Mouse (Mus musculus) ES-Bruce4 (cell line): ENCODE measurements at regions not wholly inside any gene's neighbourhood (a gene's known extent, or its start where the extent isn't known, plus 50 kb on each side); places are given as distances from the start of the nearest gene placed in this dataset.

ENCODE experiments used
- H3K27ac ChIP-seq: 2 replicates; pipeline ENCODE4 v1.5.1; 2012; ENCODE audit warnings: low read length, inconsistent platforms; ENCODE audit not compliant: insufficient read depth
- H3K27me3 ChIP-seq: 2 replicates; pipeline ENCODE4 v1.6.1; 2012; ENCODE audit warnings: mild to moderate bottlenecking, low read length, inconsistent platforms; ENCODE audit not compliant: control insufficient read depth, poor library complexity, insufficient read depth, severe bottlenecking
- H3K36me3 ChIP-seq: 2 replicates; pipeline ENCODE4 v1.6.1; 2012; ENCODE audit warnings: inconsistent platforms, mild to moderate bottlenecking, low read length, moderate library complexity; ENCODE audit not compliant: control insufficient read depth, poor library complexity, insufficient read depth, severe bottlenecking
- H3K4me1 ChIP-seq: one replicate; pipeline ENCODE4 v1.8.1; 2011; ENCODE audit warnings: low read length; ENCODE audit not compliant: control insufficient read depth, insufficient read depth
- H3K4me3 ChIP-seq: 2 replicates; pipeline ENCODE4 v1.5.1; 2011; ENCODE audit warnings: low read depth, mild to moderate bottlenecking, low read length
- H3K9ac ChIP-seq: 2 replicates; pipeline ENCODE4 v1.6.1; 2012; ENCODE audit warnings: low read depth, mild to moderate bottlenecking, inconsistent platforms; ENCODE audit not compliant: poor library complexity, severe bottlenecking
- H3K9me3 ChIP-seq: replicated peaks from 2 replicates; pipeline ENCODE4 v1.6.1; 2012; ENCODE audit warnings: mild to moderate bottlenecking, low read length, inconsistent platforms; ENCODE audit not compliant: control insufficient read depth, poor library complexity, insufficient read depth, severe bottlenecking
- CTCF ChIP-seq: IDR thresholded peaks from one replicate; pipeline ENCODE4 v1.8.1; 2011; ENCODE audit warnings: low read depth, low read length
- EP300 ChIP-seq: IDR thresholded peaks from 2 replicates; pipeline ENCODE4 v1.6.1; 2011; ENCODE audit warnings: low read depth, low read length; ENCODE audit not compliant: insufficient read depth
- POLR2A ChIP-seq: IDR thresholded peaks from one replicate; pipeline ENCODE4 v1.8.1; 2011; ENCODE audit warnings: low read length; ENCODE audit not compliant: insufficient read depth

DNA sequence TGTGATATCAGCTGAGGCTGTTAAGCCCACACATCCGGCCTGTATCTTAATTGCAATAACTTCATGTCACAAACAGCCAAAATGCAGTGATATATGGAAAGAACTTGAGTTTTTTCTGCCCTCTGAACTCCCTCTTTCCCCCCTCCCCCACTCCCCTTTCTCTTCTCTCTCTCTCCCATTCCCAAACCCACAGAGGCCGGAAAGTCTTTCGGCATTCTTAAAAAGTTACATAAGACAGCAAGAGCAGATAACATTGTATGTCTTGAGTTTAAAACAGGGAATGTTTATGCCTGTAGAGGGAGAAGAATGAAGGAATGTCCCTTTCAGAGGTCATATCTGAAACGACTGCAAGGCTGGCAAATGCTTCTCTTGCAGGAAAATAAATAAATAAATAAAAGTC, 154.3 kb upstream of the Phactr1 start:
- Histone ChIP-seq H3K27me3 (no peaks in the 10 kb centered on the region), H3K36me3 (no peaks in the 10 kb centered on the region), H3K4me3 (no peak overlapping the region), H3K9me3 (no peaks in the 10 kb centered on the region), H3K4me1 (no peaks in the 10 kb centered on the region), H3K9ac (no peak overlapping the region), H3K27ac (no peak overlapping the region)
- no peak for TF ChIP-seq POLR2A

DNA sequence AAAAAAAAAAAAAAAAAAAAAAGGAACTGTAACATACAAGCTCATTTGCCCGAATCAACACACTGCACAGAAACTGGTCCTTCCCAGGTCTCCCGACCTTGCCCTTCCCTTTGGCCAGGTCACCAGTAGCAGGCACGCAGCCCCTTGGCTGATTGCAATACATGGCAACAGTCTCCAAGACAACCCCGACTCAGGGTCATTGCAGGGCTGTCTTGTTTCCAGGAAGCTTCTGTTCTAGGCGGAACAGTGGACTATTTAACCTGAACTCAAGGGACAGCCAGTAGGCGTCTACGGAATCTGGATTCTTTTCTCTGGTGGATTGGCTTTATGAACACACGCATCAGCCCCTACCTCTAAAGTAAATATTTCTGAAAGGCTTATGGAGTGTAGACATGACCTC, 153.5 kb upstream of the Phactr1 start:
- H3K4me3 ChIP-seq = no peak overlapping the region
- TF ChIP-seq CTCF = no peak
- H3K9me3 ChIP-seq = no peaks in the 10 kb centered on the region
- H3K9ac ChIP-seq = no peak overlapping the region
- no peak overlapping the region for H3K27ac ChIP-seq
- H3K4me1 ChIP-seq = no peaks in the 10 kb centered on the region
- H3K36me3 ChIP-seq = no peaks in the 10 kb centered on the region
- H3K27me3 ChIP-seq = no peaks in the 10 kb centered on the region

DNA sequence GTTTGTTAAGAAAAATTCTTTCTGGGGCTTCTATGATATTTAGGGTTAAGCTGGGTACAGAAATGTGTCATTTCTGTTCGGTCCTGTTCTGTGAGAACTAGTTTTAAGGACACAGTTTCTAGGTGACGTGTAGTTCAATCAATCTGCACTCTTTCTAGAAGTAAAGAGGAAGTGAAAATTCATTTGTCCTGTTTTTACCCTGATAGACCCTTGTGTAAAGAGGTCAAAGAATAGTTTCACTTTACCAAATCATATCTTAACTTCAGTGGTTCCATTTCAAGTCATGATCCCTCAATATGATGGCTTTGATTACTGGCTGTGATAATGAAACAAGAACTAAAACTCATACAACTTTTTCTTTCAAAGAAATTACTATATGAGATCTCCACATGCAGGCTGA, 152.3 kb upstream of the Phactr1 start:
- no peaks in the 10 kb centered on the region for H3K36me3 ChIP-seq
- TF ChIP-seq EP300 (no peak), CTCF (no peak), POLR2A (no peak)
- no peak overlapping the region for H3K9ac ChIP-seq
- no peak overlapping the region for H3K4me3 ChIP-seq
- H3K27me3 ChIP-seq = no peaks in the 10 kb centered on the region
- no peak overlapping the region for H3K27ac ChIP-seq
- H3K4me1 ChIP-seq = no peaks in the 10 kb centered on the region
- H3K9me3 ChIP-seq = no peaks in the 10 kb centered on the region

GRCm38 (mm10) chr13:42536501-42537210, 143.8 kb upstream of the Phactr1 start:
- no peaks in the 10 kb centered on the region for H3K4me1 ChIP-seq
- TF ChIP-seq POLR2A (no peak), EP300 (no peak), CTCF (no peak)
- no peak overlapping the region for H3K27ac ChIP-seq
- H3K9me3 ChIP-seq = peaks cover 2% of the 10 kb centered on the region; the same call in 1 of the 2 replicates
- no peak overlapping the region for H3K4me3 ChIP-seq
- no peak overlapping the region for H3K9ac ChIP-seq
- H3K27me3 ChIP-seq = no peaks in the 10 kb centered on the region
- H3K36me3 ChIP-seq = no peaks in the 10 kb centered on the region

- no peaks in the 10 kb centered on the region for H3K36me3 ChIP-seq
- H3K27me3 ChIP-seq = no peaks in the 10 kb centered on the region
- H3K4me3 ChIP-seq = no peak overlapping the region
- H3K9ac ChIP-seq = no peak overlapping the region
- peaks cover 2% of the 10 kb centered on the region; the same call in 1 of the 2 replicates for H3K9me3 ChIP-seq
- TF ChIP-seq EP300 = no peak
- TF ChIP-seq CTCF = no peak
- TF ChIP-seq POLR2A = no peak
- no peak overlapping the region for H3K27ac ChIP-seq
- no peaks in the 10 kb centered on the region for H3K4me1 ChIP-seq
Observed at GRCm38 (mm10) chr13:42538046-42538445, 142.4 kb upstream of the Phactr1 start.

- Histone ChIP-seq H3K9me3 (peaks cover 2% of the 10 kb centered on the region; the same call in 1 of the 2 replicates), H3K9ac (no peak overlapping the region), H3K4me3 (no peak overlapping the region), H3K27me3 (no peaks in the 10 kb centered on the region), H3K4me1 (no peaks in the 10 kb centered on the region), H3K36me3 (no peaks in the 10 kb centered on the region), H3K27ac (no peak overlapping the region)
- TF ChIP-seq POLR2A (no peak), EP300 (no peak), CTCF (no peak)
Observed at GRCm38 (mm10) chr13:42544536-42545094, 135.8 kb upstream of the Phactr1 start.
